Comparison of ENCODE assay signal across 31 mouse cellular contexts in genomic region chr7:124033332-124033731, GRCm38 (mm10). TPM values are rescaled to one million over a fixed set of nuclear protein-coding genes. Genes with fewer than 3 reads are reported as not detected.
DNase-seq lines count a peak whose midpoint lies in the region; ATAC-seq and TF ChIP-seq lines count a peak whose summit lies in the region.
"Had no signal": no experiment of that assay in that cellular context is flagged by ENCODE, and none has a peak within 500 bp of the region (broad histone marks: within the 10 kb centered on the region; RNA-seq: fewer than 3 reads in every experiment).

No protein-coding gene starts in this region.

- H3K4me3 ChIP-seq in forebrain, embryonic 14.5 days (ENCODE audit: low read depth, low read length), result no peak overlapping the region
- no peak overlapping the region for H3K4me3 ChIP-seq in forebrain, embryonic 10.5 days
- H3K4me3 ChIP-seq in hindbrain, embryonic 14.5 days (replicated peaks; ENCODE audit: low read length), result no peak overlapping the region
- H3K4me3 ChIP-seq in hindbrain, postnatal 0 days (ENCODE audit: low read length), result no peak overlapping the region
- no peak overlapping the region for H3K4me3 ChIP-seq in midbrain, embryonic 15.5 days
- no peak overlapping the region for H3K4me3 ChIP-seq in midbrain, embryonic 10.5 days
- H3K4me3 ChIP-seq: embryonic facial prominence, embryonic 12.5 days; embryonic facial prominence, embryonic 15.5 days; forebrain, embryonic 12.5 days; heart, embryonic 12.5 days; heart, embryonic 15.5 days; hindbrain, embryonic 10.5 days had no signal

- H3K4me2 ChIP-seq in forebrain, embryonic 14.5 days (ENCODE audit: low read length), result no peak overlapping the region
- no peak overlapping the region for H3K4me2 ChIP-seq in hindbrain, embryonic 14.5 days (replicated peaks)
- no peak overlapping the region for H3K4me2 ChIP-seq in hindbrain, postnatal 0 days (ENCODE audit: low read depth, low read length)
- no peak overlapping the region for H3K4me2 ChIP-seq in midbrain, embryonic 15.5 days
- H3K4me2 ChIP-seq: embryonic facial prominence, embryonic 12.5 days; embryonic facial prominence, embryonic 15.5 days; forebrain, embryonic 12.5 days; heart, embryonic 12.5 days; heart, embryonic 15.5 days had no signal

- TF ChIP-seq CTCF in hindbrain, postnatal 0 days (IDR thresholded peaks at IDR 0.05; ENCODE audit: low read depth), result no peak

- H3K27me3 ChIP-seq in forebrain, embryonic 14.5 days (replicated peaks; ENCODE audit: control insufficient read depth, insufficient read depth, low read length), result no peaks in the 10 kb centered on the region
- no peaks in the 10 kb centered on the region for H3K27me3 ChIP-seq in forebrain, embryonic 10.5 days (ENCODE audit: poor library complexity, severe bottlenecking)
- no peaks in the 10 kb centered on the region for H3K27me3 ChIP-seq in hindbrain, embryonic 14.5 days (ENCODE audit: control insufficient read depth, insufficient read depth, low read length)
- H3K27me3 ChIP-seq in hindbrain, postnatal 0 days (ENCODE audit: insufficient read depth, low read length), result no peaks in the 10 kb centered on the region
- no peaks in the 10 kb centered on the region for H3K27me3 ChIP-seq in midbrain, embryonic 15.5 days (replicated peaks)
- no peaks in the 10 kb centered on the region for H3K27me3 ChIP-seq in midbrain, embryonic 10.5 days (ENCODE audit: low read depth, poor library complexity, severe bottlenecking)
- H3K27me3 ChIP-seq: embryonic facial prominence, embryonic 12.5 days; embryonic facial prominence, embryonic 15.5 days; forebrain, embryonic 12.5 days; heart, embryonic 12.5 days; heart, embryonic 15.5 days had no signal

- WGBS in forebrain, embryonic 14.5 days, result 49% methylated on average over 2 of the region's 2 CpGs
- 79% methylated on average over 2 of the region's 2 CpGs for WGBS in forebrain, embryonic 10.5 days
- WGBS in hindbrain, embryonic 14.5 days, result 47% methylated on average over 2 of the region's 2 CpGs
- whole genome bisulfite sequencing in hindbrain, postnatal 0 days, result 17% methylated on average over 2 of the region's 2 CpGs
- WGBS in midbrain, embryonic 15.5 days, result 33% methylated on average over 2 of the region's 2 CpGs
- 88% methylated on average over 2 of the region's 2 CpGs for WGBS in midbrain, embryonic 10.5 days

- 0 out of 2 replicates have a peak, but pooled peaks cover 2% of the 10 kb centered on the region for H3K4me1 ChIP-seq in forebrain, embryonic 14.5 days (ENCODE audit: control insufficient read depth, insufficient read depth, low read length)
- H3K4me1 ChIP-seq in forebrain, embryonic 10.5 days, result peaks cover 15% of the 10 kb centered on the region
- peaks cover 12% of the 10 kb centered on the region; the same call in 1 of the 2 replicates for H3K4me1 ChIP-seq in hindbrain, embryonic 14.5 days (replicated peaks; ENCODE audit: control insufficient read depth, insufficient read depth, low read length)
- 0 out of 2 replicates have a peak, but pooled peaks cover 9% of the 10 kb centered on the region for H3K4me1 ChIP-seq in hindbrain, postnatal 0 days (ENCODE audit: insufficient read depth, low read length)
- peaks cover 19% of the 10 kb centered on the region for H3K4me1 ChIP-seq in midbrain, embryonic 15.5 days
- H3K4me1 ChIP-seq in midbrain, embryonic 10.5 days, result peaks cover 14% of the 10 kb centered on the region
- H3K4me1 ChIP-seq: embryonic facial prominence, embryonic 12.5 days; embryonic facial prominence, embryonic 15.5 days; heart, embryonic 12.5 days; heart, embryonic 15.5 days had no signal

- H3K27ac ChIP-seq in forebrain, embryonic 14.5 days (ENCODE audit: low read depth, low read length), result no peak overlapping the region
- no peak overlapping the region for H3K27ac ChIP-seq in forebrain, embryonic 10.5 days
- 0 out of 2 replicates have a peak overlapping the region, but pooled peaks have one; percentile 32 for H3K27ac ChIP-seq in hindbrain, embryonic 14.5 days
- H3K27ac ChIP-seq in hindbrain, postnatal 0 days, result no peak overlapping the region
- 0 out of 2 replicates have a peak overlapping the region, but pooled peaks have one; percentile 10 for H3K27ac ChIP-seq in midbrain, embryonic 15.5 days
- no peak overlapping the region for H3K27ac ChIP-seq in midbrain, embryonic 10.5 days (replicated peaks)
- H3K27ac ChIP-seq: embryonic facial prominence, embryonic 12.5 days; embryonic facial prominence, embryonic 15.5 days; forebrain, embryonic 12.5 days; heart, embryonic 15.5 days; hindbrain, embryonic 10.5 days had no signal

- DNase-seq in forebrain, embryonic 14.5 days (ENCODE audit: low spot score), result peak; percentile 16
- no peak for DNase-seq in forebrain, embryonic 10.5 days (ENCODE audit: extremely low spot score, low spot score)
- DNase-seq in hindbrain, embryonic 14.5 days (ENCODE audit: low spot score), result no peak
- no peak for DNase-seq in hindbrain, postnatal 0 days (ENCODE audit: low spot score)
- DNase-seq in midbrain, embryonic 10.5 days (ENCODE audit: low spot score), result no peak
- DNase-seq in retina, postnatal 1 day, result peak; percentile 14
- DNase-seq in urinary bladder, adult 18-20 months (ENCODE audit: low spot score in 2 of 2), result no peak
- DNase-seq: adrenal gland, adult 8-10 months; adrenal gland, postnatal 25 days; cerebellum, adult 11 months; cerebellum, adult 2 months; cerebellum, adult 9-11 months; cerebellum, postnatal 25 days; gastrocnemius, postnatal 10 days; gastrocnemius, postnatal 36 days; heart, postnatal 10 days; heart, postnatal 36 days had no signal

- H3K36me3 ChIP-seq in forebrain, embryonic 14.5 days (ENCODE audit: control insufficient read depth, insufficient read depth, low read length), result no peaks in the 10 kb centered on the region
- H3K36me3 ChIP-seq in forebrain, embryonic 10.5 days (replicated peaks), result no peaks in the 10 kb centered on the region
- H3K36me3 ChIP-seq in hindbrain, embryonic 14.5 days (replicated peaks; ENCODE audit: control insufficient read depth, insufficient read depth), result no peaks in the 10 kb centered on the region
- H3K36me3 ChIP-seq in hindbrain, postnatal 0 days (ENCODE audit: insufficient read depth, low read length), result no peaks in the 10 kb centered on the region
- H3K36me3 ChIP-seq in midbrain, embryonic 15.5 days (replicated peaks), result no peaks in the 10 kb centered on the region
- H3K36me3 ChIP-seq in midbrain, embryonic 10.5 days, result no peaks in the 10 kb centered on the region
- H3K36me3 ChIP-seq: embryonic facial prominence, embryonic 12.5 days; embryonic facial prominence, embryonic 15.5 days; forebrain, embryonic 12.5 days; heart, embryonic 12.5 days; heart, embryonic 15.5 days; hindbrain, embryonic 10.5 days had no signal

- no peak overlapping the region for H3K9ac ChIP-seq in forebrain, embryonic 14.5 days (ENCODE audit: low read length)
- H3K9ac ChIP-seq in hindbrain, embryonic 14.5 days, result no peak overlapping the region
- no peak overlapping the region for H3K9ac ChIP-seq in hindbrain, postnatal 0 days (replicated peaks; ENCODE audit: low read length)
- no peak overlapping the region for H3K9ac ChIP-seq in midbrain, embryonic 15.5 days
- H3K9ac ChIP-seq: embryonic facial prominence, embryonic 12.5 days; embryonic facial prominence, embryonic 15.5 days; forebrain, embryonic 12.5 days; heart, embryonic 12.5 days; heart, embryonic 15.5 days had no signal

- H3K9me3 ChIP-seq in forebrain, embryonic 14.5 days (replicated peaks; ENCODE audit: control insufficient read depth, low read length), result 0 out of 2 replicates have a peak, but pooled peaks cover 2% of the 10 kb centered on the region
- 0 out of 2 replicates have a peak, but pooled peaks cover 3% of the 10 kb centered on the region for H3K9me3 ChIP-seq in forebrain, embryonic 10.5 days
- peaks cover 6% of the 10 kb centered on the region for H3K9me3 ChIP-seq in hindbrain, embryonic 14.5 days (ENCODE audit: control insufficient read depth, low read length)
- no peaks in the 10 kb centered on the region for H3K9me3 ChIP-seq in hindbrain, postnatal 0 days (ENCODE audit: low read length)
- H3K9me3 ChIP-seq in midbrain, embryonic 15.5 days, result no peaks in the 10 kb centered on the region
- H3K9me3 ChIP-seq in midbrain, embryonic 10.5 days (replicated peaks), result no peaks in the 10 kb centered on the region
- H3K9me3 ChIP-seq: embryonic facial prominence, embryonic 12.5 days; embryonic facial prominence, embryonic 15.5 days; forebrain, embryonic 12.5 days had no signal

- no peak for ATAC-seq in forebrain, embryonic 14.5 days
- 0 out of 2 replicates have a peak, but pooled peaks have one; percentile 37 for ATAC-seq in hindbrain, embryonic 14.5 days (ENCODE audit: low FRiP score)
- no peak for ATAC-seq in hindbrain, postnatal 0 days
- no peak for ATAC-seq in midbrain, embryonic 15.5 days (replicated peaks)
- ATAC-seq: activated CD4-positive, CD25-positive, alpha-beta regulatory T cell, adult 4 months; forebrain, embryonic 16.5 days; hindbrain, embryonic 16.5 days; inflammation-experienced regulatory T-cells, adult 6 months had no signal

RNA-seq across cellular contexts. Expression of gene Hs3st4, which starts 50.7 kb away (rescaled TPM):
- polyA plus RNA-seq in forebrain, embryonic 14.5 days (2014; fragmentation: Nextera tagmentation; extraction: Ambion mirVana), result 3.9 and 5.8 TPM in 2 replicates
- polyA plus RNA-seq in forebrain, embryonic 10.5 days (2016; fragmentation: Nextera tagmentation; extraction: Ambion mirVana), result 0.07 TPM in 1 of 2 replicates, not detected in the other
- 8.9 and 9.7 TPM in 2 replicates for polyA plus RNA-seq in hindbrain, embryonic 14.5 days (2014; fragmentation: Nextera tagmentation; extraction: Ambion mirVana)
- total RNA-seq in hindbrain, postnatal 0 days (2014; rRNA removed), result 20.7 and 20.9 TPM in 2 replicates
- polyA plus RNA-seq in hindbrain, postnatal 0 days (2015; fragmentation: Nextera tagmentation; extraction: Ambion mirVana), result 15.1 and 16.0 TPM in 2 replicates
- 20.4 and 21.6 TPM in 2 replicates for polyA plus RNA-seq in midbrain, embryonic 15.5 days (2015; fragmentation: Nextera tagmentation; extraction: Ambion mirVana)
- 0.10 and 0.21 TPM in 2 replicates for polyA plus RNA-seq in midbrain, embryonic 10.5 days (2016; fragmentation: Nextera tagmentation; extraction: Ambion mirVana)
- total RNA-seq: adrenal gland, postnatal 25 days; common myeloid progenitor, adult 5-6 weeks; gastrocnemius, adult 18-20 months; gastrocnemius, postnatal 36 days; granulocyte monocyte progenitor cell, adult 5-6 weeks; heart, postnatal 36 days had no signal
- polyA plus RNA-seq: activated CD4-positive, CD25-positive, alpha-beta regulatory T cell, adult 4 months; inflammation-experienced regulatory T-cells, adult 6 months had no signal

Comparison
In these comparisons a context has a peak if more than half of its experiments do, and no peak if none do; other contexts are left out.
1. DNase-seq: peak in forebrain, embryonic 14.5 days (single experiment) and retina, postnatal 1 day (single experiment); none in forebrain, embryonic 10.5 days (single experiment), hindbrain, embryonic 14.5 days (single experiment), hindbrain, postnatal 0 days (single experiment), midbrain, embryonic 10.5 days (single experiment) and urinary bladder, adult 18-20 months (0 of 2).
2. H3K27ac ChIP-seq: peak in hindbrain, embryonic 14.5 days (single experiment) and midbrain, embryonic 15.5 days (single experiment); none in forebrain, embryonic 14.5 days (single experiment), forebrain, embryonic 10.5 days (single experiment), hindbrain, postnatal 0 days (single experiment) and midbrain, embryonic 10.5 days (single experiment).